Mouse (Mus musculus): Measurements from ENCODE around the gene Gse1.

Gene Gse1

DNA sequence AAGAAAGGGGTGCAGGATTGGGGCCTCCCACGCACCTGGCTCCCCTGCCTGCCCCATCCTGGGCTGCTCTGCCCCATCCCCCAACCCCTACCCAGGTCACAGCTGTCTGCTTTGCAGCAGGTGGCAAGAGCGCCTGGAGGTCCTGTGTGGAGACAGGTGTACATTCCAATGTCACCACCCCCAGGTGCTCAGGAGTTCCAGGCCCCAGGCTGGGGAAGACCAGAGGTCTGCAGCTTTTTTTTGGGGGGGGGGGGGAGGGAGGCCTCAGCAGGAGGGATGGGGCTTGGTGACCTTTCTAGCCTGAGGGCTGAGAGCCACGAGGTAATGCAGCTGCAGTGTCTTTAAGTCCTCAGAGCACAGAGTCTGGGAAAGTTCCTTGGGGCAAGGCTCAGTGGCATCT, 300.1 kb downstream of the Gse1 start:
- no peak for DNase-seq (ENCODE audit: extremely low read depth, low read depth, low spot score)

DNA sequence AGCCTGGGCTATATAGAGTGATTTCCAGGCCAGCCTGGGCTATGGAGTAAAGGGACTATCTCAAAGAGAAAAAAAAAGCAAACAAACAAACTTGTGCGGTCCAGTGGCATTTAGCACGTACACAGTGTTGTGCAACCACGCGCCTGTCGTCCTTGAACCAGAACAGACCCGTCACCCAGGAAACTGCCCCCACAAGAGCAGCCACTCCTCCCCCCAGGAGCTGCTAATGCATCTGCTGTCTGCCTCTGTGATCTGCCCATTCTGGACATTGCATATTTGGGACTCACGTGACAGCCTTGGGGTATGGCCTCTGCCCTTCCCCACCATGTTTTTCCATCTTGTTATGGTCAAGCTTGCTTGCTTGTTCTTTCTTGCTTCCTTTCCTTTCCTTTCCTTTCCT, 301.0 kb downstream of the Gse1 start:
- DNase-seq (ENCODE audit: extremely low read depth, low read depth, low spot score): no peak

DNA sequence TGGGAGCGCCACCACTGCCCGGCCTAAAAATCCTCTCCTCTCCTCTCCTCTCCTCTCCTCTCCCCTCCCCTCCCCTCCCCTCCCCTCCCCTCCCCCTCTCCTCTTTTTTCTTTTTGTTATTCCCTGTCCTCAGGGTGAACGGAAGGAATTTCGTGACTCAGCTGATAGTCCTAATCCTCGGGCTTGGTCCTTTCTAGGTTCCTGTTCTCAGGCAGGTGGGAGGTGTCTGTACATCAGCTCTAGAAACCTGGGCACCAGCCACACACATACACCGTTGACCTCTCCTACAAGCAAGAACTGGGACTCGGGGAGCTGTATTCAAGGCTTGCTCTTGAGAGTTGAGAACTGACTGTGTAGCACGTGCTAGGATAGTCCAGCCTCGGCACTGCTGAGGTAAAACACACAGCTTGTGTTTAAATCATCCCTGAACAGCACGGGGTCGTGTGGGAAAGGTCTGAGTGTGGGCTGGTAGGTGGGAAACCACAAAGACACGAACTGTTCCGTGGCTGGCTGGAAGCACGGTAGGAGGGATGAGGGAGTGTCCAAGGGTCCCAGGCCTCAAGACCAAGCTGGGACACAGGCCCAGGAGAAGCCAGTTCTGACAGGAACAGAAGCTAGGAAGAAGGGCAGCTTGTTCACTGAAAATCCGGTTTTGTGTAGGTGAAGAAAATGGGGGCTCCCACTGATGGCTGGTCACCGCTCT, 302.8 kb downstream of the Gse1 start:
- no peak for DNase-seq (ENCODE audit: extremely low read depth, low read depth, low spot score)

DNA sequence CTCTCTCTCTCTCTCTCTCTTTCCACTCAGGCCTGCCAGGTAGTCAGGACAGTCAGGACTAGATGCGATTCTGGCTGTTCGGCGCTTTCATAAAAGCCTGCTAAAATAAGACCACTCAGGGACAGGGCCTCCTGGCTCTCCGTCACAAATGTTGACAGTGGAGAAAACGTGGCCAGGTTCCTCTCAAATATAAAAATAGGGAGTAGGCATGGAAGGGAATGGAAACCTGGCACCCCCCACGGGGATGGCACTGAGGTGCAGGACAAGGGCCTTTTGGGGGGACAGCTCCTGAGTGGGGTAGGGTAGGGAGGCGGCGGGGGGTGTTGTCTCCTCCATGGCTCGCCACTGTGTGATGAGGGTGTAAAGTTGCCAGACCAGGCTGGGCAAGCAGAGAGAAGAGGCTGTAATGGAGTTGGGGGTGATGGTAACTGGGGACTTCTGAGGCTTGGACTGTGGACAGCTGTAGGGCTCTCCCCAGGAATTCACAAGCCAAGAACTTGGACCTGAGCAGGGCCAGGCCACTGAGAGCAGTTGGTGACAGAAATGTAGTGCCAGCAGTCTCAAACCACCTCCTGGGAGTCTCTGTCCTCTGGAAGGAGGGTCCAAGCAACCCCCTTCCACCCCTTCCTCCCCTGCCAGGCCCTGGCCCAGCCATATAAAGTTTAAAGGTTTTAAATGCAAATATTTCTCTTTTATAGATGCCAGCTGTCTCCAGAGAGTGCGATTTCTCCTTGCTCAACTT, 303.7 kb downstream of the Gse1 start:
- no peak for DNase-seq (ENCODE audit: extremely low read depth, low read depth, low spot score)

DNA sequence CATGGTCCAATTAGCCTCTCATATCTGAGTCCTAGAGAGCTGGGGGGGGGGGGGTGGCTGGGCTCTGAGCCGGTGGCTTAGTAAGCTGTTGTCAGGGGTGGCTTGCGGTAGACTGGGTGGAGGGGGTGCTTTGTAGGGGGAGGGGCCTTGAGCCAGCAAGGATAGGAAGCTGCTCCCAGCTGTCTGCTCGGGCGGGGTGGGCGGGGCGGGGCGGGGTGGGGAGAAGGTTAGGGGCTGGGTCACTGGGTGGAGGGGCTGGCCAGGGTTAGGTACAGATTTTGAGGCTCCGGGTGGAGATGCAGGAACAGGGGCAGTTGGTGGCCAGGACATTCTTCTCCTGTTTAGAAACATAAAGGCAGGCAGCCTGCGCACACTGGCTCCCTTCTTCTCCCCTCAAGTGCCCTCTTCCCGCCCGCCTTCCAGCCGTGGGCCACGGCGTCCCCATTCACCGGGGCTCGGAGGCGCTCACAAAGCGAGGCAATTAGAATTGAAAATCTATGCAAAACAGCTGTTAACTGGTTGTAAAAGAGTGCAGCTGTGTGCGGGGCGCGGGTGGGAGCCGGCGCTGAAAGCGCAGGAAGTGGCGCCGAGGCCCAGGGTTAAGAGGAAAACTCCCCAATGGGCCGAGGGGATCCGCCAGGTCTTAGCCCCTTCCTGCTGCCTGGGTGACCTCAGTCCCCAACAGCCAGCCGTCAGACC, 304.4 kb downstream of the Gse1 start:
- DNase-seq (ENCODE audit: extremely low read depth, low read depth, low spot score): no peak

DNA sequence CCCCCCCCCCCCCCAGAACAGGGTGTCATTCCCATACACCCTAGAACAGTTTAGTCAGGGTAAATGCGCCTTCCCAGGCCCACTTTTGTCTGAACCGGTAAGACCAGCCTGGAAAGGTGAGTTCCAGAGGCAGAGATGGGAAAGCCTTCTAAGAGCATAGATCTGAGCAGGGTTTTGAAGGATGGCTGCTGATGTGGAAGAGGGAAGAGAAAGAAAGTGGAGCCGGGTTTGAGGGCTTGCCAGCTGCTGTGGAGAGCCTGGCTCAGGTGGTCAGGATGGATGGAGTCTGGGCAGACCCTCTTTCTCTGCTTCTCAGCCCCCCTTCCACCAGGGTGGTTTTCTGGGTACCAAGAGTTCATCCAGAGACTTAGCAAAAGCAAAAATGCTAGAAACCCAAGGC, 305.1 kb downstream of the Gse1 start:
- no peak for DNase-seq (ENCODE audit: extremely low read depth, low read depth, low spot score)

DNA sequence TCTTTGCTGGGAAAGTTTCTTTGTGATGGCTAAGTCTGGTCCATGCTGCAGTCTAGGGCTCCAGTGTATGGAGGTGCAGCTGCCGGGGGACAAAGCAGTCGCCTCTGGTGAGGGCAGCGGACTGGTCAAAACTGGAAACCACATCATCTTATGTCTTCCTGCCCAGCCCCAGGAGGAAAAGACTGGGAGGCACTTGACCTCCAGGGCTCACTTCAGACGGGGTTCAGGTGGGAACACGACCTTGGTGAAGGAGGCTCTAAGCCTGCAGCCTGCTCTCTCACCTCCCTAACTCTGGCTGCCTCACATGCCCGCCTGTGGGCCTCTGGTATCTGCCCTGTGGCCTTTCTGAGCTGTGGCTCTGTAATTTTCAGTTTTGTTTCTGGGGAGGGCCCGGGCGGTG, 305.8 kb downstream of the Gse1 start:
- no peak for DNase-seq (ENCODE audit: extremely low read depth, low read depth, low spot score)

DNA sequence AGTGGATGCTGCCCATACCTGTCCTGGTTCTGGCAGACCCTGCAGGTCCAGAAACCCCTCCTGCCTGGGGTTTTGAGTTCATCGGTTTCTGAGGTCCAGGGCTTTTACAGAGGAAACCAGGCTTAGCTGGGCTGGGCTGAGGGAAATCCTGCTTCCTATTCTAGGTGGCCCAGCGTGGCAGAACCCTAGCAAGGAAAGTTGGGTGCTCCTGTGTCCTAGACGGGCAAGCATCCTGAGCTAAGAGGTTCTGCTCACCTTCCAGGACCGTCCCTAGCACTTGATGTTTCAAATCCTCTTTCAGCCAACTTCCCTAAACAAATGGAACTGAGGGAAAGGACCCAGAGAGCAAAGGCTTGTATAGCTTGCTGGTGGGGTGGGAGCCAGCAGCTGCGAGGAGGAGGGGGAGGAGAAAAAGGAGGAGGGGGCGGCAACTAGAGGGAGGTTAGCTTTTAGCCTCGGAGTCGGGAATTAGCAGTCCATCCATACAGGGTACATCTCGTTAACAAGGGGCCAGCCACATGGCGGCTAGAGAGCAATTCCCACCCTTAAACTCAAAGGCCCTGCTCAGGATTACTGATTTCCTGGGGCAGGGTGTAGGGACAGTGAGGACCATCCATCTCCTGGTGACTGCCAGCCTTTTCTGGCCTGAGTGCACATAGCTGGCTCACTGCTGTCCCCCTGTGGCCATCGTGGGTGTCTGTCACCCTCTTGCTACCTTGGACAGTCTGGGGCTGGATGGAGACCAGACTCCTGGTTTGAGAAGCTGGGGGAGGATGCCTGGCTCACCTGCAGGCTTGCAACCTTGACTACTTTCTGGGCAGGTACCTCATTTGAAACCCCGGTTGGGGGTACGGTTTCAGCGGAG, 306.5 kb downstream of the Gse1 start:
- DNase-seq (ENCODE audit: extremely low read depth, low read depth, low spot score): no peak

DNA sequence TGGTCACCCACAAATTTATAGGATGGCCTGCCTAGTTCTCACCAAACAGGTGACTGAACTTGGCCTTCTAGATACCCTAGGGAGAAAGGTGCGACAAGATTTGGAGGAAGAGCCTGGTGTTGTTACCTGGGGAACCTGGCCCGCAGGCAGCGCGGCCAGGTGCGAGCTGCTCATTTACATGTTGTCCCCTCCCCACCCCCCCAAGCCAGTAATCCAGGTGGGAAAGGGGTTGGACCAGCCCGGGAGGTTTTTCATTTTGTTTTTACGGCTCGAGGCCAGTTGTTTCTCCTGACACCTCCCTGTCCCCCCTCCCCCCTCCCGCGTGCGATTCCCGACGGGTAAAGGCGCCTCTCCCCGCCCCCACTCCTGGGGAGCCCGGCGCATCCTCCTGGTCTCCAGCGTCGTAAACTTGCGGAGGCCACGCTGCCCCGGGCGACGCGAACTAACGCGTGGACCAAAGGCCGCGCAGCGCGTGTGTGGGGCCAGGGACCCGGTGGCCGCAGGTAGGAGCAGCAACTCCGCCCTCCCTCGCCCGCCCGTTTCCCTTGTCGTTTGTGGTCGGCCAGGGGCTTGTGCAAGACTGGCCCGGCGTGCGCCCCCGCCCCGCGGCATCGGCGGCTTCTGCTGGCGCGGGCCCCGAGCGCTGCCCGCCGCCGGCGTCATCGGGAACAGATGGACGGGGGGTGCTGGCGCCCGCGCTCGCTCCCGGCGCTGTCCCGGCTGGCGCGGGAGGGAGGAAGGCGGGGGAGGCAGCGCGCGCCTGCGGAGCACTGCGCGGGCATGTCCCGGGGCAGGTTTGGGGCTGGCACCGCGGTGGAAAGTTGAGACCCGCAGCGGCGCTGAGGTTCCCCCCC, 307.4 kb downstream of the Gse1 start:
- DNase-seq (ENCODE audit: extremely low read depth, low read depth, low spot score): no peak

DNA sequence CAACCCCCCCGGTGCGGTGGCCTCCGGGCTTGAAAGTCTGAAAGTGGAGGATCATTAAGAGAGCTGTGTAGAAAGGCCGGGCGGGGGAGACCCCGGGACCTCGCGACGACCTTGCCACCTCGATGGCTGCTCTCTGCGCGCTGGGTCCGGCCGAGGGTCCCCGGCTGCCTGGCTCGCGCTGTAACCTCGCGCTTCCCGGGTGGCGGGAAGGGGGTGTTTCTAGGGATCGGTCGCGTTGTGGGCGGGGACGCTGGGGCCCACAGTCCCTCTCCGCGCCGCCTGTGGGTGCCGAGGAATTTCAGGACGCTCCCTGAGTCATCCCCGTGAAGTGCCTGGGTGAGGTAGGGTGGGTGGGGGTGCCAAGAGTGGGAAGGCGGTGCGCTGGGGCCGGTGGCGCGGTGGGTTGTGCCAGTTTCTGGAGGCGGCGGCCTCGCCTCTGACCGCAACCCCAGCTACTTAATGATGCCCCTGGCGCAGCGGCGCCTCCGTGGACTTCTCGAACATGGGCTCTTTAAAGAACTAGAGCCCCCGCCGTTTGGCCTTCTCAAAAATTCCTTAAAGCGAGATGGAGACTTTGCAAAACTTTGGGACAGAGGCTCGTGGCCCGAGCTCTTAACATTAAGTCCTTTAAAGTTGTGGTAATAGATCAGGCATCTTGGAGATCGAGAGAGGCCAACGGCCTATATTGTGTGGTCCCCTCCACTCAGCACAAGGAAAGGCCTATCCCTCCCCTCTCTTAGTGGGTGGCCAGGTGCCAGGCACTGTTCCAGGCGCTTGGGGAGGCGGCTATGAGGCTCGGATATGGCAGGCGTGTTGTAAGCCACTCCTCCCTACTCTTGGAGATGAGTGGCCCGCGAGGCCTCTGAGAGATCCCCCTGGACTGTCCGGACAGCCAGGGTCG, 308.3 kb downstream of the Gse1 start:
- no peak for DNase-seq (ENCODE audit: extremely low read depth, low read depth, low spot score)

DNA sequence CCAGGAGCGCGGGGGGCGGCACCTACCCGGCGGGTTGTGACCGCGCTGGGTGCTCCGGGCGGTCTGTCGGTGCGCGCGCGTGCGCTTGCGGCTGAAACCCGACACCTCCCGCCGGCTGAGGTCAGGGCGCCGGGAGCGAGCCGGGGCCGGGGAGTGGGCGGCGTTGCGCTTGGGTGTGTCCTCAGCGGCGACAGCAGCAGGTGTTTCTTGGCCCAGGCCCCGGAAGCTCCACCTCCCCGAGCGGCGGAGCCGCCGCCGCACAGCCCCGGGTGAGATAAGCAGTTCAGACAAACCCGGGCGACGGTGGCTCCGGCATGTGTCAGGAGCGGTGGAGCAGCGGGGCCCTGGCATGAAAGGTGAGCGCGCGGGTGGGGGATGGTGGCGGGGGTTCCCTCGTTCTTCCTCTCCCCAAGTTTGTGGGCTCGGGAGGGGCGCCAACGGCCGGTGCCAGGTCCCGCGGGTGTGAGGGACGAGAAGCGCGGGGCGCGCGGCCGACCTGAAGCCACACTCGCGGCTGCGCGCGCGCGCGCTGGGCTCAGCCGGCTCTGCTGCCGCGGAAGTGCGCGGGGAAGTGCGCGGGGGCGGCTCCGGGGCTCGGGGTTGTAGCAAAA, 309.1 kb downstream of the Gse1 start:
- DNase-seq (ENCODE audit: extremely low read depth, low read depth, low spot score): no peak

DNA sequence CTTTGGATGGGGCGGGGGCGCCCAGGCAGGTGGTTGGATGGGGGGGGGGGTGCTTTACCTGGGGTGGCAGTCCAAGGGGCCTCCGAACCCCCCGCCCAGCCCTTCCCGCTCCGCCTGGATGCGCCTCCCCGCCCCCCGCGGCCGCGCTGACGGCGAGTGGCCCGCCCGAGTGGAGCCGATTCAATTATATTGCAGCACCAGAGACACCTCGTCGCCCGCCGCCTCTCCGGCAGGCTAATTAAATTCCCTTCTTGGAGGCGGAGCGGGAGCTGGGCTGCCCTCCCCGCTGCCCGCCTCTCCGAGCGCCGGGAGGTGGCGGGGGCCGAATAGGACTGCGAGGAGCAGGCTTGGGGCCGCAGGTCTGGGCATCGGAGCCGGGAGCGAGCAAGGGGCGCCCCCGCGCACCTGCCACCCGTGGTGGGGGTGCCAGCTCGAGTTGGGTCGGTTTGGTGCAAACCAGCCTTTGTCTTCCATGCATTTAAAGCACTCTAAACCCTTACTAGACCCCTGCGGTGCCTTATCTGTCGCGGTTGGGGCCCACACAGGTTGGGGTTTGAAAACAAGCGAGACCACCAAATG, 309.7 kb downstream of the Gse1 start:
- no peak for DNase-seq (ENCODE audit: extremely low read depth, low read depth, low spot score)

DNA sequence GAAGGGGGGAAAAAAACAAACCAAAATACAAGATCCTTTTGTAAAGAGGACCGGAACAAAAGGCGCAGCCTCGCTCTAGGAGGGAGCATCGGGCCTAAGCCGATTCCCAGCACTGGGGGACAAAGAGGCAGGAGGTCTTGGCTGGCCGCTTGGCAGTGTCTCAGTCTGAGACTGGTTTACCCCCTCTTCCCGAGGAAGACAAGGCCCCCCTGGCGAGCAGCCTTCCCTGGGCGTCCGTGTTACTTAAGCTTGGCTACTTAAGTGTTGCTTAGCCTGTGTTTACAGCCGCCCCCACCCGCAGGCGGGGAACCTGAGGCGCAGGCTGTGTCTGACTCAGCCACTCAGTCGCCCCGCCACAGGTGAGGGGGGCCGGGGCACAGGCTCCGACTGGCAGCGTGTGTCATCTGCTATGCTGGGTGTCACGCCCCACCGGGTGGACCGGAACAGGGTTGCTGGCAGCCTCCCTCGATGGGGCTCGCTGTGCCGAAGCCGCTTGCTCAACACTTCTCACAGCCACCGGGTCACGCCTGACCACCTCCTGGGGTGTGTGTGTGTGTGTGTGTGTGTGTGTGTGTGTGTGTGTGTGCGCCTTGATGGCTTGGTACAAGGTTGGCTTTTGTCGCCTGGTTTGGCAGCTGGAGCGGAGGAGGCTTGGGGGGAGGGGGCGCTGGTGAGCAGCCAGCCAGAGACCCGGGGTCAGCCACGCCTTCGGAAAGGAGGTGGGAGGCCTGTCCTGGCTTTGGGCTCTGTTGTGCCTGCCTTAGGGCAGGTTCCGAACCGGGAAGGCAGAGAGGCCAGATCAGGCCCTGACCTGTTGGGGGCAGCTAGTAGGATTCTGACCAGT, 310.4 kb downstream of the Gse1 start:
- no peak for DNase-seq (ENCODE audit: extremely low read depth, low read depth, low spot score)

DNA sequence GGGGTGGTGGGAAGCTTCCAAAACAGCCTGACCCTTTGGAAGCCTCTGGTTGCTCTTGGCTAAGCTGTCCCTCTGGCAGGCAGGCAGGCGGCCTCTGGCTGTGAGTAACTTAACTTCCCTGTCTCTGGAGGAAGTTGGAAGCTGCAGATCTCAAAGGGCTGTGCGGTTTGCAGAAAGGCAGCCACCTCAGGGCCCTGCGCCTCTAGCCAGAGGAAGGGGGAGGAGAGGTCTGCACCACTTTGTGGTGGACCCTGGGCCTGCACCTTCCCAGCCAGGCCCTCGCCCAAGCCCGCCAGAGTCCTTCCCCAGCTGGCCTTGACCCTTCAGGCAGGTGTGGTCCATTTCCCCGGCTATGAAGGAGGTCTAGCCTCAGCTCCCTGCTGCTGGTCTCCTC, 311.1 kb downstream of the Gse1 start:
- DNase-seq (ENCODE audit: extremely low read depth, low read depth, low spot score): no peak

DNA sequence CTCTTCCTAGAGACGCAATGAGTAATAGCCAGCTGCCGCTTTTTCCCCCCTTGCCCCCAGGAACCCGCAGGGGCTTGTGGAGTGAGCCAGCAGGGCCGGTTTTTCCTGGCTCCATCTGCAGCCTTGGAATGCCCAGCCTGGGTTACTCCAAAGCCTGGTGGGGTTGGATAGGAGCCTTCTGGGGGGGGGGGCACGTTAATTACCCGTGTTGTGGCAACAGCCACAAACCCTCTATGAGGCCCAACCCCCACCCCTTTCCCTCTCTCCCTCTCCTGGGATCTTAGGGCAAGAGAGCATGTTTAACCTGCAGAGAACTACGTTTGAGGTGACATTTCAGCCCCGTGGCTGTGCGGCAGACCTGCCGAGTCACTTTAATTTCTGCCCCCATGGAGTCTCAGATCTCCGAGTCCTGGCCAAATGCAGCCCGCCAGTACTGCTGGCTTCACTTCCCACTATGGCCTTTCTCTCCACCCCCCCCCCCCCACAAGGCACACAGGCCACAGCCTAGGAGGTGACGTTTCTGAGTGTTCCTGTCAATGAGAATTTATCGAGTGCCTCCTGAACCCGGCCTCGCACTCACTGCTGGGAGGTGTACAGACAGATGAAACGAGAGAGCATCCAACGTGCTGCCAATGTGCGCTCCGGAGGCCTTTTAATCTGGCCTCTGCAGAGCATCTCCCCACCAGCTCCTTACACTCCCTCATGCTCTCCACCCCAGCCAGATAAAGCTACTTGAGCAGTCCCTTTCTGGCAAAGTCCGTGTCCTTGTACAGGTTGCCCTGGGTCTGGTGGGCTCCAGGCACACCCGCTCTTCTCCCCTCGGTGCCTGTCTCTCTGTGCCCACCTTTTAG, 311.7 kb downstream of the Gse1 start:
- DNase-seq (ENCODE audit: extremely low read depth, low read depth, low spot score): no peak

DNA sequence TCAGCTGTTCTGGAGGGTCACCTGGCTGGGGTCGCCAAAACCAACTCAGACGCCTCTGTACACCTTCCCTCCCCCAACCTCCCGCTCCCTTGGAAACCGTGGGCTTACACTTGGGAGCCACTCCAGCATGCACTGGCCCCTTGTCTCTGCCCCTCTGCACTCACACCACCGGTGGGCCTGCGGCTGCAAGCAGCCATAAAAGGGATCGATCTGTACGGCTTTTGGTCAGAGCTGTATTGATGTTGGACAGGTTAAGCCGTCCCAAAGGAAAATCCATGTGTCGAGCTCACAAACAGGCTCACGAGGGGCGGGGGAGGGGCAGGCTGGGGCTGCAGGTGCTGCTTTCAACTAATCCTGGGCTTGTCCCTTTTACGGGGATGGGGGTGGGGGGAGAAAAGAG, 314.7 kb downstream of the Gse1 start:
- DNase-seq (ENCODE audit: extremely low read depth, low read depth, low spot score): no peak

Measured in fat pad, adult 2 months (tissue).